Mouse (Mus musculus) cerebellum, postnatal 36 days (tissue): ENCODE measurements around the gene Lasp1.
A peak's percentile ranks its signal among the peaks of the same experiment; 100 is the strongest.
"Not testable (repeated sequence)": the region's sequence is repeated elsewhere in the genome, so short reads cannot be mapped to it uniquely, and the experiment has no call there.

ENCODE experiments used
- DNase-seq, 2 experiments: peaks; one replicate each; pipeline ENCODE4 v3.0.0; 2021 to 2022; ENCODE audit warnings: mixed read lengths in 2 of 2

Gene Lasp1

GRCm38 (mm10) chr11:97830501-97830900, 31.7 kb downstream of the Lasp1 start:
- DNase-seq, result no peak

DNA sequence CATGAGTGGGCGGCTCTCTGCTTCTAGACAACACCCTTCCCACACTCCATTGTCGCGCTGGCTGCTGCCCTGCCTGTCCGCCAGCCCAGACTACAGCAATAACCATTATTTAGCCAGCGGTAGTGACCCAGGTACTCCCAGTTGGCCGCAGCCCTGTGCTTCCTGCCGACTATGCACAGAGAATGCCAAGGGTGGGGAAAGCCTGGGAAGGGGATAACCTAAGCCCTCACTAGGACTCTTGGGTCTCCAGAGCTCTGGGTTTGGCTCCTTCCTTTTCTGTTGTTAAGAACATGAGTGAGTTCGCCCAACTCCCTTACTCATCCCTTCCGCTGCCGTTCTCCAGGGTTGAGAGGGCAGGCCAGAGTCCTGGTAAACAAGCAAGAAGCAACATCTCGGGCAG, 33.2 kb downstream of the Lasp1 start:
- DNase-seq, result no peak

DNA sequence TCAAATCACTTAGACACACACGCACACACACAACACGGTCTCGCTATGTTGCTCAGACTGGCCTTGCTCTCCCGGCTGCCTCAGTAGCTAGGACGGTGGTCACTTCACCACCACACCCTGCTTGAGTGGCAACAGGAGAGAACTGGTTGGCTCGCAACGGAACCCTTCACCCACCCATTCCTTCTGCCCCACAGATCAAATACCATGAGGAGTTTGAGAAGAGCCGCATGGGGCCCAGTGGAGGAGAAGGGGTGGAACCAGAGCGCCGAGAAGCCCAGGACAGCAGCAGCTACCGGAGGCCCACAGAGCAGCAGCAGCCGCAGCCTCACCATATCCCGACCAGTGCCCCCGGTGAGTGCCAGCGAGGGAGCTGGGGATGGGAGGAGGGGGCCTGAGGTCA, 34.6 kb downstream of the Lasp1 start:
- DNase-seq, result no peak

GRCm38 (mm10) chr11:97836541-97836940, 37.7 kb downstream of the Lasp1 start:
- no peak for DNase-seq

GRCm38 (mm10) chr11:97837051-97837450, 38.3 kb downstream of the Lasp1 start:
- not testable (repeated sequence) for DNase-seq

DNA sequence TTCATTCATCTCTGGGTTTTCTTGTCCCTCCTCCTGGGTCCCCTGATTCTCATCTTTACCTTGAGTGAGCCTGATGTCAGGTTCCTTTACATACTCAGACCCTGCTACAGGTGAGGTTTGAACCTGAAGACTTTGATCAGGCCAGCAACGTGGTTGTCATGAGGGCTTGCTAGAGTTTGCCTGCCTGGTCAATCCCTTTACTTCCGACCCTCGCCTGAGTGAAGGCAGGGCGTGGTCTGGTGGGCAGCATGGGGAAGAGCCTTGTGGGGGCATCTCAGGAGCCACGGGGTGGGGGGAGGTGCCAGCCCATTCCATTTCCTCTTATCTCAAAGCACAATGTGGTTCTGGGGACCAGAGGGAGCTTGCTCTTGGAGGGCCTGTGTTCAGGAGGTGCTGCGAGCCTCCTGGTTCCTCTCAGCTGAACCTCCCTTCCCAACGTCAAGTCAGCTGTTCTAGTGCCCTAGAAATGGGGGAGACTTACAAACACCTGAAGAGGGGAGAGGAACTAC, 38.9 kb downstream of the Lasp1 start:
- DNase-seq, result no peak

DNA sequence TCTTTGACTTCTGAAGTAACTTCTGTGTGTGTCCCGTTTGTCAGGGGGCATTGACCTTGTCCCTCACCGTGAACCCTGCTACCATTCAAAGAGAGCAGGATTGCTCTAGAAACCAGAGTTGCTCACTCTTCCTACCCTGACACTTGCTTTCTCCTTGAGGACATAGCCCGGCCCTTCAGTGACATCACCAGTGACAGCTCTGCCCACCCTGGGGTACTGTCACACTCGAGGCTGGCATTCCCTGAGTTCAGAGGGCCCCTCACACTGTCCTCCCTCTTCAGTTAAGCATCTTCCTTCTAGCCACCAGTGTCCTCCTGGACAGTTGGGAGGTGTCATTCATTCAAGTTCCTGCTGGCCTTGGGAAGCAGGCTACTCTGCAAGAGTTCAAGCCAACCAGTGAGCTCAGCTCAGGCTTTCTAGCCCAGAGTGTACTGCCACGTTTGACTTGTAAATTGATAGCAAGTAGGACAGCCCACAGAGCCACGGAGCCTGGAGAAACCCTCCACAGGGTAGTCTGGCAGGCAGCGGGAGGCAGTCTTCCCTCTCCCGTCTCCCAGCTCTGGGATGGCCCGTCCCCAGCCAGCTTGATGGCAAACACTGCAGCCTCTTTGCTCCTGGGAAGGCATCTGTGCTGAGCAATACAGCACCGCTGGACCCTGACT, 40.1 kb downstream of the Lasp1 start:
- DNase-seq, result no peak

GRCm38 (mm10) chr11:97839441-97840134, 40.8 kb downstream of the Lasp1 start:
- DNase-seq, result no peak

DNA sequence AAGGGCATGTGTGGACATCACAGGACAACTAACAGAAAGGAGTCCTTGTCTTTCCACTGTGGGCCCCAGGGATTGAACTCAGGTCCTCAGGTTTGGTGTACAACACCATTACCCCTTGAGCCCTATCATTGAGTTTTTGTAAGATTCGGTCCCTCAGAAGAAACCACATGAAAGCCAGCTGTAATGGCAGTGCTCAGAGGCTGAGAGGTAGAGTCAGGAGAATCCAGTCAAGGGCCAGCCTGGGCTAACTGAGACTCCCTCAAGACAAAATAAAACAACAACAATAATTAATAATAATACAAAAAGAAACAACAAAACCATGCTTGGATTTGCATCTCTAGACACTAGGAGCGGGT, 41.3 kb downstream of the Lasp1 start:
- DNase-seq, result no peak

DNA sequence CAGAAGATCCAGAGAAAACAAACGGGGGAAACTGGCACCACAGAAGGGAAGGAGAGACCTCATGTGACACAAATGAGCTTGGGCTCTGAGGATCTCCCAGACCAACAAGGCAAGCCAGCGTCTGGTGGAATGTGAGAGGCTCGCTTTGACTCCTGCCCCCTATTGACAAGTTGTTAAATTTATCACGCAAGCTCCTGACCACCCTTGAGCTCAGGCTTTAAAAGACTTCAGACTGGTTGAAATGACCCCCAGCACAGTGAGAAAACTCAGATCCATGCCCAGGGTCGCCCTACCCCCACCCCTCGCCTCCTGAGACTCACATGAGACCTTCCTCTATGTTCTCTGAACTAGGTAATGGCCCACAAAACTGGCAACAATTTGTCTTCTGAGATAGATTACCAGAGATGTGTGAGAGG, 41.7 kb downstream of the Lasp1 start, which contains the start of gene B230217C12Rik:
B230217C12Rik (plus strand) TSS at position 242 of the 416 bp plus-strand sequence.
- peak; percentile 41 to 59 for DNase-seq

- peak; percentile 90 for DNase-seq
Observed at GRCm38 (mm10) chr11:97840991-97841661, 42.3 kb downstream of the Lasp1 start.

- peak in 1 of 2 experiments; percentile 30 for DNase-seq
Observed at GRCm38 (mm10) chr11:97842001-97842400, 43.2 kb downstream of the Lasp1 start.

DNA sequence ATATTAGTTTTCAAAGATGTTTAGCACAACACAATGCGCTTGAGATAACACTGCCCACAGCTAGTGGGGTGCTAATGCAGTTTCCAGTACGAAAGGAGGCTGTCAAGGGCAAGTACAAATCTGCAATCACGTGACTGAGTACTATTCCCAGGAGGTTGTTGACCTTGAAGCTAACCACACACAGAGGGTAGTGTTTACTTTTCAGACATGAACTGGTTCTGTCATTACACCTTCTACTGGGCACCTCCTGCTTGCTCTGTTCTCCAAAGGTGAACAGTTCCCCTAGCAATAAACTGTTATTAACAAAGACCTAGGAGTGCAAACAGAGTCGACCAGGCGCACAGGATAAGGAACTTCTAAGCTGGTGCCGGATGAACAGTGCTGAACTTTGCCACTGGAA, 51.6 kb downstream of the Lasp1 start:
- no peak for DNase-seq

DNA sequence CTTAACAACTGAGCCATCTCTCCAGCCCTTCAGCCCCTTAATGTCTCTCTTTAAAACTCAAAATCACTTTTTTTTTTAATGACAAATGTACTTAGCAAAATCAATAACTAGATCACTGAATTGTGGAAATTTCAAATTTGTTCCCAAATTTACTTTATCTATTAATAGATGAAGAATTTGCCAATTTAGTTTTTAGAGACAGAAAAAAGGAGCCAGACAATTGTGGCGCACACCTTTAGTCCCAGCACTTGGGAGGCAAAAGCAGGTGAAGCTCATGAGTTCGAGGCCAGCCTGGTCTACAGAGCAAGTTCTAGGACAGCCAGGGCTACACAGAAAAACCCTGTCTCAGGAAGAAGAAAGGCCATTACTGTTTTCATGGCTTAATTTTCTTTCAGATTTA, 52.8 kb downstream of the Lasp1 start:
- DNase-seq, result no peak

DNA sequence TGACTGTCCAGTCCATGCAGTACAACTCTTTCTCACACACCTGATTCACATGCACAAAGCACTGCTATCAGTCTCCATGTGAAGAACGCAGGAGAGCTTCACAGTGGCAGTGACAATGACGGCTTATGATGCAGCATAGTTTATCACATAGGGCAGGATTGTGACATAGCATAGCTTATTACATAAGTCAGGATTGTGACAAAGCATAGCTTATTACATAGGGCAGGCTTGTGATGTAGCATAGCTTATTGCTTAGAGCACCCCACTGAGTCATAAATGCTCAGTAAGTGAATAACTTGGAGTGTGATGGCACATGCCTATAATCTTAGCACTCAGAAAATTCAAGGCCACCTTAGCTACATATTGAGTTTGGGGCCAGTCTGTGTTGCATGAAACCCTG, 56.7 kb downstream of the Lasp1 start:
- DNase-seq, result no peak

- no peak for DNase-seq
Observed at GRCm38 (mm10) chr11:97862148-97862547, 63.3 kb downstream of the Lasp1 start.

DNA sequence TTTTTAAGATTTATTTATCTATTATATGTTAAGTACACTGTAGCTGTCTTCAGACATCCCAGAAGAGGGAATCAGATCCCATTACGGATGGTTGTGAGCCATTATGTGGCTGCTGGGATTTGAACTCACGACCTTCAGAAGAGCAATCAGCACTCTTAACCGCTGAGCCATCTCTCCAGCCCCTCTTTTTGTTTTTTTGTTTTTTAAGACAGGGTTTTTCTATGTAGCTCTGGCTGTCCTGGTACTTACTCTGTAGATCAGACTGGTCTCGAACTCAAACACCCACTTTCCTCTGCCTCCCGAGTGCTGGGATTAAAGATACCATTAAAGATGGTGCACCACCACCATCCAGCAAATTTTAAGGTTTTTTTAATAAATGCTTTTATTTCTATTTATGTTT, 66.6 kb downstream of the Lasp1 start:
- DNase-seq, result no peak

DNA sequence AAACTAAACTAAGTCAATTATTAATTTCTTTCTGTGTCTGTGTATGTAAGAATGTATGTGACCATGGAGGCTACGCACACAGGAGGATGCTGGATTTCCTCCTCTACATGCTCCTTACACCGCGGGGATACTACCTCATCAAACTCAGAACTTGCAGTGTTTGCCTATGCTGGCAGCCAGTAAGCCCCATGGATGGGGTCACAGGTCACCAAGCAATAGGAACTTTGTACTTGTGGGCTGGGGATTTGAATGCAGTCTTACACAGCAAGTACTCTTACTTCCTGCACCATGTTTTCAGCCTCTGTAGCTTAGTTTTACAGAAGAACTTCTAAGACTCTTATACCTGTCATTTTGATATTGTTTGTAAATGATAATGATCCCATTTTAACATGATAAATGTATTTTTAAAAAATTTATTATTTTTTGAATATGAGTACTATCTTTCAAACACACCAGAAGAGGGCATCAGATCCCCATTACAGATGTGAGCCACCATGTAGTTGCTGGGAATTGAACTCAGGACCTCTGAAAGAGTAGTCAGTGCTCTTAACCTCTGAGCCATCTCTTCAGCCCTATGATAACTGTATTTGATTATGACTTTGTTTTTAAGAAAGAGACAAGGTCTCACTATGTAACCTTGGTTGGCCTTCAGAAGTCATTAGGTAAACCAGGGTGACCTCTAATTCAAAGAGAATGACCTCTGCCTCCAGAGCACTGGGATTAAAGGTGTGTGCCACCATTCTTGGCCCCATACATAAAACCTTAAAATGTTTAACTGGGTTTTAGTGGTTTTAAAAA, 67.5 kb downstream of the Lasp1 start:
- DNase-seq, result no peak

- no peak for DNase-seq
Observed at GRCm38 (mm10) chr11:97867591-97867990, 68.8 kb downstream of the Lasp1 start.

- DNase-seq, result not testable (repeated sequence)
Observed at GRCm38 (mm10) chr11:97872378-97872777, 73.6 kb downstream of the Lasp1 start.

DNA sequence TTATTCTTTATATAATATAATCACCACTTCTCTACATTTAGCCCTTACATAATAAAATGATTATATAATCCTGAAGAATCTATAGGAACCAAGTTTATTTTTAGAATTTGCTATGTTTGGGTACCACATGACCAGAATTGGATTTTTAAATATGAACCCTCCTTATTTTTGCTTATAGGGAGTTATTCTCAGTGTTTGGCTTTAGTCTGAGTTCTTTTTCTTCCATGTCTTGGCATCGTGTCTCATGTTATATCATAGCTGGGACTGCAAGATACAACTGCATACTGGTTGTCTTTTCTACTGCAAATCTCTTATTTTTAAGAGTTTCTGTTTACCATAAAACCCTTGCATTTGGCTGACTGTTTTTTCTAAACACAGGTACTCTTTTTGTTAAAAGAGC, 75.6 kb downstream of the Lasp1 start:
- DNase-seq, result no peak

GRCm38 (mm10) chr11:97877341-97877740, 78.5 kb downstream of the Lasp1 start:
- no peak for DNase-seq

GRCm38 (mm10) chr11:97880362-97880761, 81.6 kb downstream of the Lasp1 start:
- DNase-seq, result no peak
